Mouse (Mus musculus): Measurements from ENCODE around the gene Hils1.
A peak's percentile ranks its signal among the peaks of the same experiment; 100 is the strongest.

Hils1 gene

DNA sequence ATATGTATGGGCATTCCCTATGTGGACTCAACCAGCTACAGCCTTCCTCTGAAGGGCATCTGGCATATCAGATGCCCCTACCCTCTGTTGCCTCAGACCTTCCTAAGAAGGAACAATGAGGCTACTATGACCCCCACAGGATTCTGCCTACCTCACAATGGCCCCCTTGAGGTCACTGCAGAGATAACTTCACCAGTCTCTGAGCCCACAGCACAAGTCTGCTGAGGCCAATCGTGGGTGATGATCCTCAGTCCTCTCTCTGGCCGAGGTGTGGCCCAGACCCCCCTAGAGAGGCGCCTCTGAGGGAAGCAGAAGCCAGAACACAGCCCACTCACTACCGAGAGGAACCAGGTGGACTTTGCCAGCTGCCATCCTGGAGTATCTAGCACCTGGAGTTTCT lies at the start of gene Hils1:
Gene Hils1, plus strand, starts transcription at position 175 of the 400 bp plus-strand sequence.
- no peak for DNase-seq (ENCODE audit: low read depth, low spot score)

DNA sequence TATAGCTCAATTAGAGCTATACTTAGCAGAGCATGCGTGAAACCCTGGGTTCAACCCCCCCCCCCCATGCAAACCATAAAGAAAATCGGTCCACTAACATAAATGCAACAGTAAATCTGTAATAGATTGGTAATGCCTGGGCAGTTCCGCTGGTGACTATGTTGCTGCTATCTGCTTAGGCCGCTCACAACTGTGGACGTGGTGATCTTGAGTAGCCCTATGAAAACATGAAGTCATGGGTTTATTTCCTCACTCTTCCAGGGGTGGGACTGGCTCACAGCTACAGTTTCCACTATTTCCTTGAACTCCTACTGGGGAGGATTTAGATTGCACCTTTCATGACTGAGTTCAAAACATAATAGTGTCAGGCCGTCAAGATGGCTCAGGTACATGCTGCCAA lies 49.7 kb upstream of the Hils1 start:
- no peak for DNase-seq (ENCODE audit: low read depth, low spot score)

- no peak for DNase-seq (ENCODE audit: low read depth, low spot score)
Measured at GRCm38 (mm10) chr11:94920996-94921401, 46.4 kb upstream of the Hils1 start.

DNA sequence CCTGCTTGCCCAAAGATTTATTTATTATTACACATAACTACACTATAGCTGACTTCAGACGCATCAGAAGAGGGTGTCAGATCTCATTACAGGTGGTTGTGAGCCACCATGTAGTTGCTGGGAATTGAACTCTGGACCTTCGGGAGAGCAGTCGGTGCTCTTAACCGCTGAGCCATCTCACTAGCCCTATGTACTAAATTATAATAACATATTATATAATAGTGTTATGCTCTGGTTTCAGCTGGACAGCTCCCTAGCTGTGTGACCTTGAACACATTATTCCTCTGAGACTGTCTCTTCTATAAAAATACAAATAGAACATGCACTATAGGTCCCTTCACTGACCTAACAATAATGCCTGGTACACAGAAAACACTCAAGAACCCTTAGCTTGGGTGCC lies 42.4 kb upstream of the Hils1 start:
- no peak for DNase-seq (ENCODE audit: low read depth, low spot score)

DNA sequence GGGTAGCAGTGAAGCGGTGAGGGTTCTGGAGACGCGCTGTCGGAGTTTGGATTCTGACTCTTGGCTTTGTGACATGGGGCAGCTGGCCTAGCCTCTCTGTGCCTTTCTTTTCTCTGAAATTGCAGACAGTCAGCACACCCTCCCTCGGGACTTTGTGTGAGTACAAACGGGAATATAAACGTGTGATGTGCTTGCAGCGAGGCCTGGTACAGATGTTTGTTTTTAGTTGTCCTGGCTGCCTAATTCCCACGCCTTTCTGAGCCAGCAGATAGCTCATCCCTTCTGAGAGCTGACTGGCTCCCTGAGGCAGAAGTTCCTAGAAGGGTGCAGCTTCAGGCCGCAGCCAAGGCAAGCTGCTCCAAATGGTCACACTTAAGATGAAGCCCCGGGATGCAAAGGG lies 41.0 kb upstream of the Hils1 start:
- DNase-seq (ENCODE audit: low read depth, low spot score): peak; percentile 60

DNA sequence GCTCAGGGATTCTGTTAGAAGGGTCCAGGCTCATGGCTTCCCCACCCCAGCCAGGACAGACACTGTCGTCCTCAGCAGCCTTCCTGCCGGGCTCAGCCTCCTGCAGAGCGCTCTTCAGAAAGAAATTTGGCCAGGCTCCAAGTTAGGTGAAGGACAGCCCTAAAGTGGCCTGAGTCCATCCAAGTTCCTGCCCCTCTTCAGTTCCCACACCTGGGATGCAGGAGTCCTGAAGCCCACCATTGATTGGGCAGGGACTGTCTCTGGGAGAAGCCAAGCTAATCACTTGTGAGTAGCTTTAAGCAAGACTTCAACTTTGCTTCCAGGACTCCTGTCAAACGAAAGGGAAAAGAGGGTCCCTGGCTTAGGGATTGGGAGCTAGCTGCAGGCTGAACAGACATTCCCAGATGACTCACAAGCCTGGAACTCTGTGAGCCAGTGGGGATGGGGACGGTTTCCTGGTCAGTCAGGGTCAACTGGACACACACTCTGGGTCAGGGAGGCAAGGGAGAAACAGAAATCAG lies 39.6 kb upstream of the Hils1 start:
- DNase-seq (ENCODE audit: low read depth, low spot score): no peak

DNA sequence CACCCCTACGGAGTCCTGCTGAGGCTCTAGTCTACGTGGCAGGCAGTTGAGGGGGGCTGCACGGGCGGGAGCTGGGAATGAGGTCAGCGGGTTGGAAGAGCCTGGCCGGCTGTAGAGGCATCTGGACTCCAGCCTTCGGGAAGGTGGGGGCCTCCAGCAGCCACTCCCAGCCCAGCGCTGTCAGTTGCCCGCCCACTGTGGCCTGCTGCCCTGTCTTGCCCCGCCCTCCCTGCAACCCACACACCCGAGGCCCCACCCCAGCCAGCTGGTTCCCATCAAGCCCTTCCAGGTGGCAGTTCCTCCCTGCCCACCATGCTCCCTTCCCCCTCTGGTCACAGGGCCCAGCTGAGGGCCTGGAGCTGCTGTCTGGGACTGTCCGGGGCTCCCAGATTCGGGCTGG lies 38.6 kb upstream of the Hils1 start:
- peak; percentile 86 for DNase-seq (ENCODE audit: low read depth, low spot score)

DNA sequence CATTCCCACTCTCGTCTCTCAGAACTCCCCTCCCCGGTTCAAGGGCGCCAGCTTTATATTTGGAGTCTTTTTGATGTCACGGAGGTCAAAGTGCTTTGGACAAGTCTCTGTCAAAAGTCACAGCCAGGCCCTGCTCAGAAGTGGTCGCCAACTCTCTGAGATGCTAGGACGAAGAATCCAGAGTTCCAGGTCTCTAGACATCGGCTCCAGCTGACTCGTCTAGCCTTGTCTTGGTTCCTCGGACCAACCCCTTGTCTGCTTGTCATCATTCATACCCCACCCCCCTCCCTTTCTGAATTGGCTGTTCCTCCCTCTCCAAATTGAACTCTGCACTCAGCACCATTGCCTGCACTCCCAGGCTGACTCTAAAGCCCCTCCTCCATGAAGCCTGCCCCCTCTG lies 37.8 kb upstream of the Hils1 start:
- peak; percentile 46 for DNase-seq (ENCODE audit: low read depth, low spot score)

- DNase-seq (ENCODE audit: low read depth, low spot score): no peak
Measured at GRCm38 (mm10) chr11:94930151-94930550, 37.2 kb upstream of the Hils1 start.

DNA sequence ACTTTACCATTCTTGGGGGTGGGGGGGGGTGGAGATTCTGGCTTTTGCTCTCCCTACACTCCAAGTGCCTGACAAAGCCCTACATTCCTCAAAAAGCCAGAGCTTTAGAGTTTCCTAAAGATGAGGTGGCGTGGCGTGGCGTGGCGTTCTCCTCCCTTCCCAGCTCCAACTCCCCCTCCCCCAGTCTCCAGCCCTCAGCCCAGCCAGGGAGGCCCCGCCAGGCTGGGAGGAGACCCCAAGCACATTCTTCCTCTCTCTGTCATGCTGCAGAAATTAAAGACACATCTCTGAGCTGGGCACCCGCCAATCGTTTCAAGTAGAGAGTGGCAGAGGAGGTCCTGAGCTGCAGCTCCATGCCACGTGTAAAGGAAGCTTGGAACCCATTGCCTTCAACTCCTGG lies 33.8 kb upstream of the Hils1 start:
- no peak for DNase-seq (ENCODE audit: low read depth, low spot score)

- peak; percentile 49 for DNase-seq (ENCODE audit: low read depth, low spot score)
Measured at GRCm38 (mm10) chr11:94934526-94934925, 32.9 kb upstream of the Hils1 start.

DNA sequence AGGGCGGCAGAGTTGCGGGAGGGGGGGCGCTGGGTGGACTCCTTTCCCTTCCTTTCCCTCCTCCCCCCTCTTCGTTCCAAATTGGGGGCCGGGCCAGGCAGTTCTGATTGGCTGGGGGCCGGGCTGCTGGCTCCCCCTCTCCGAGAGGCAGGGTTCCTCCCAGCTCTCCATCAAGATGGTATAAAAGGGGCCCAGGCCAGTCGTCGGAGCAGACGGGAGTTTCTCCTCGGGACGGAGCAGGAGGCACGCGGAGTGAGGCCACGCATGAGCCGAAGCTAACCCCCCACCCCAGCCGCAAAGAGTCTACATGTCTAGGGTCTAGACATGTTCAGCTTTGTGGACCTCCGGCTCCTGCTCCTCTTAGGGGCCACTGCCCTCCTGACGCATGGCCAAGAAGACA lies 31.3 kb upstream of the Hils1 start, which contains the start of gene Col1a1:
Gene Col1a1, plus strand, starts transcription at position 180 of the 400 bp plus-strand sequence.
- peak; percentile 82 for DNase-seq (ENCODE audit: low read depth, low spot score)

DNA sequence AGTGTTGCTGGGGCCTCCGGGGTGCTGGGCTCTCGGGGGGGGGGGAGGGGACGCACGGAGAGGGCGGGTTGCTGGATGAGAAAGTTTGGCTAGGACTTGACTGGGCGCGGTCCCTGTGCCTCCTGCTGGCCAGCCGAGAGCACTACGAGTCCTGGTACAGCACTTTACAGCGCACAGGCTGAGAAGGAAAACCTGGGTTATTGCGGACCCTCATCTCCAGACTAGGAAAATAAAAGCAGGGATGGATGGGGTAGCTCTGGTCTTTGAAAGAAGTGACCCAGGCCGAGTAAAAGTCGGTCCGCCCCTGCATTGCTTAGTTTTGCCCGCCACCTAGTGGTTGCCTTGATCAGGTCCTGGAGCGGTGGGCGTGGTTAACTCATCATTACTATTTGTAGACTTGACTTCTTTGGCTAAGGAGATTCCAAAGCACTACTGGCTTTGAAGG lies 30.5 kb upstream of the Hils1 start:
- peak; percentile 75 for DNase-seq (ENCODE audit: low read depth, low spot score)

DNA sequence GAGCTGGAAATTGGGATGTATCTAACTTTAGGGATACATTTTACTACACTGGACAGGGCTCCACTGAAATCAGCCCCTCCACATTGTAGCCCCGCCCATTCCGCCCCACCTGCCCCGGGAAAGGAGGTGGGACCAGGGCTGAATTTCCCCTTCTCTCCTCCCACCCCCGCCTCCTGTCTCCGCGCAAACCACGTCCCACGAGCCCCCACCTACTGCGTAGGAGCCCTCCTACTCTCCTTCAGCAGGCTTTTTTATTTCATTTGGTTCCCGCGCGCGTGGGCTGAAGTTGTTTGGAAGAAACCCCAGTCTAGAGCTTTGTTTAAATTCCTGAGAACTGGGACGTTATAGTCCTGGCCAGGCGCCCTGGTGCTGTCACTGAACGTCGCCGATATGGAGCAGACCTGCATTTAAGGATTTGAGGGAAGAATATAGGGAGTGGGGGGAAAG lies 30.0 kb upstream of the Hils1 start:
- DNase-seq (ENCODE audit: low read depth, low spot score): no peak

DNA sequence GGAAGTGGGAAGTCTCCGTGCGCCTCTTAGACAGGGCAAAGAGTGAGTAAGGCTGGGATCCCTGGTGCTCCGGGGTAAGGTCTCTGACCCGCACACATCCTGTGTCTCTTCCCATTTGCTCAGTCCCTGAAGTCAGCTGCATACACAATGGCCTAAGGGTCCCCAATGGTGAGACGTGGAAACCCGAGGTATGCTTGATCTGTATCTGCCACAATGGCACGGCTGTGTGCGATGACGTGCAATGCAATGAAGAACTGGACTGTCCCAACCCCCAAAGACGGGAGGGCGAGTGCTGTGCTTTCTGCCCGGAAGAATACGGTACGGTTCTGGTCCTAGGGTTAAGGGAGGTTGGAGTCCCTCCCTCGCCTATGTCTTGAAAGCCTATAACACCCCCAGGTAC lies 29.6 kb upstream of the Hils1 start:
- no peak for DNase-seq (ENCODE audit: low read depth, low spot score)

DNA sequence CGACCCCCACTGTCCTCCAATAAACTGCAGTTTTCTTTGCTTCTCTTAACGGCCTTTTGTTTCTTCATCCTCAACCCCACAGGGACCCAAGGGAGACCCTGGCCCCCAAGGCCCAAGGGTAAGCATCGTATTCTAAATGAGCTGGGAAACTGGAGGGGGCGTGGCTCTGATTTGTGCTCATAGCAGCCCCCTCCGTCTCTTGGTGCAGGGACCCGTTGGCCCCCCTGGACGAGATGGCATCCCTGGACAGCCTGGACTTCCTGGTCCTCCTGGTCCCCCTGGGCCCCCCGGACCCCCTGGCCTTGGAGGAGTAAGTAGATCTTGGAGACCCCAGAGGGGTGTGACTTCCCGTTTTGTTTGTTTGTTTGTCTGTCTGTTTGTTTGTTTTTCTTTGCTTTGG lies 29.1 kb upstream of the Hils1 start:
- DNase-seq (ENCODE audit: low read depth, low spot score): no peak

GRCm38 (mm10) chr11:94939280-94939679 lies 28.1 kb upstream of the Hils1 start:
- DNase-seq (ENCODE audit: low read depth, low spot score): no peak

- no peak for DNase-seq (ENCODE audit: low read depth, low spot score)
Measured at GRCm38 (mm10) chr11:94941121-94941520, 26.3 kb upstream of the Hils1 start.

GRCm38 (mm10) chr11:94941776-94942175 lies 25.6 kb upstream of the Hils1 start:
- DNase-seq (ENCODE audit: low read depth, low spot score): no peak

DNA sequence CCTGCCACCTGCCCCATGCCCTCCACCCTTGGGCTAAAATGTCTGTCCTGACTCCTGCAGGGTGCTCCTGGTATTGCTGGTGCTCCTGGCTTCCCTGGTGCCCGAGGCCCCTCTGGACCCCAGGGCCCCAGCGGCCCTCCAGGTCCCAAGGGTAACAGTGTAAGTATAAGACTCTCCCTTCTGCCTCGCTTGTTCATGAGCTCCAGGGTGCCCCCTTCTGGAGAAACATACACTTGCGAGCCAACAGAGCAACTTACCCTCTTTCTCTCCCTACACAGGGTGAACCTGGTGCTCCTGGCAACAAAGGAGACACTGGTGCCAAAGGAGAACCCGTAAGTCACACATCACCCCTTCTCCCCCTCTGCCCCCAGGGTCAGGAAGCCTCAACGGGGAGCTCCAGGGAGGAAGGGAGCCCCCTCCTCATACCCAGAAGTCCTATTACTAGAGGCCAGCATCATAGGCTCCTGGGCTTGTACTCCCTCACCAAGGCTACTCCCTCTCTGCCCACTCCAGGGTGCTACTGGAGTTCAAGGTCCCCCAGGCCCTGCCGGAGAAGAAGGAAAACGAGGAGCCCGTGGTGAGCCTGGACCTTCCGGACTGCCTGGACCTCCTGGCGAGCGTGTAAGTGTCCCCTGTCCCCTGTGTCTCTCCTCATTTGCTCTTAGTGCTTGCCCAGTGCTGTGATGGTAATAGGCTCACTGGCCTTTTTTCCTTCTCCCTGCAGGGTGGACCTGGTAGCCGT lies 24.9 kb upstream of the Hils1 start:
- no peak for DNase-seq (ENCODE audit: low read depth, low spot score)

- DNase-seq (ENCODE audit: low read depth, low spot score): no peak
Measured at GRCm38 (mm10) chr11:94943054-94943453, 24.3 kb upstream of the Hils1 start.

DNA sequence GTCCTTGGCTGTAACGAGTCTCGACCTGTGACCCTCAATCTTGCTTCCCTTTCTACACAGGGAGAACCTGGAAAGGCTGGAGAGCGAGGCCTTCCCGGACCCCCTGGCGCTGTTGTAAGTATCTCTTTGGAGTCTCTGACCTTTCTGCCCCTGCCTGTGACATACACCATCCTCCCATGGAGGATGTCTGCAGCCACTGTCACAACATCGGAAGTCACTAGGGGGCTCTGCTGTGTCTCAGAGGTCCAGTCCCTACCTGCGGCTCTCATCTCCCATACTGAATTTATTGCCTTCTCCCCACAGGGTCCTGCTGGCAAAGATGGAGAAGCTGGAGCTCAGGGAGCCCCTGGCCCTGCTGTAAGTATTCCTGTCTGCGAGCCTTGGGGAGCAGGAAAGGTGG lies 23.1 kb upstream of the Hils1 start:
- DNase-seq (ENCODE audit: low read depth, low spot score): no peak

DNA sequence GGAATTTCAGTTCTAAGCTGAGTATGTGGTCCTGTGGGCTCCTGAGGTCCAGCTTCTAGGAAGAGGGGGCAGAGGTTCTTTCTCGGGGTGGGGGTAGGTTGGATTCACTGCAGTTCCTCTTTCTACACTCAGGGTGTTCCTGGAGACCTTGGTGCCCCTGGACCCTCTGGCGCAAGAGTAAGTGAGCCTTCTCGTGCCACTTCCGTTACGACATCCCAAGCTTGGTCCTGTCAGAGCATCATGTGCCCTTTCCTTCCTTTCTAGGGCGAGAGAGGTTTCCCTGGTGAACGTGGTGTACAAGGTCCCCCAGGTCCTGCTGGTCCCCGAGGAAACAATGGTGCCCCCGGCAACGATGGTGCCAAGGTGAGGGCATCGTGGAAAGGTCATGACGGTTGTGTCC lies 22.2 kb upstream of the Hils1 start:
- no peak for DNase-seq (ENCODE audit: low read depth, low spot score)

Measured in skeletal muscle tissue, adult 2 months (tissue).